Mouse (Mus musculus): Measurements from ENCODE around the gene Wwp2. TPM values are rescaled to one million over a fixed set of nuclear protein-coding genes. Genes with fewer than 3 reads are reported as not detected.

The Wwp2 gene
- total RNA-seq, 2 experiments from 2014 or later, result 18.3 to 22.0 TPM

GRCm38 (mm10) chr8:107593967-107594729, 158.0 kb downstream of the Wwp2 start:
- intact Hi-C loops (cut with DNase I), result no loop called here

GRCm38 (mm10) chr8:107594817-107595216, 158.7 kb downstream of the Wwp2 start:
- intact Hi-C loops (cut with DNase I), result no loop called here
- no peak for DNase-seq

More at GRCm38 (mm10) chr8:107593967-107594729, 158.0 kb downstream of the Wwp2 start:
- DNase-seq, result no peak

DNA sequence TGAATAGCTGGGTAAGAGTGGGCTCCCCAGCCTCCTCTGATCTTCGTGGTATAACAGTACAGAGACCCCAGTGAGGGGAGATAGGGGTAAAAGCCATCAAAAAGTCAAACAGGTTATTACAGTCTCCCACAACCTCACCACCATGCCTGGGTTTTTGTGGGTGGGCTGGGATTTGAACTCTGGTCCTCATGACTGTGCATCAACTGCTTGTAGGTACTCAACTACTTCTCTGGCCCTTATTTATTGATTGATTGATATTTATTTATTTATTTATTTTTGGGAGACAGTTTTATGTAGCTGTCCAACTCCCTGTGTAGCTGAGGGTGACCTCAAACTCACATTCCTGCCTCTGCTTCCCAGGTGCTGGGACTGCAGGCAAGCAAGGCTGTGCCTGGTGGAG, 161.6 kb downstream of the Wwp2 start:
- DNase-seq, result no peak
- intact Hi-C loops (cut with DNase I), result no loop called here

DNA sequence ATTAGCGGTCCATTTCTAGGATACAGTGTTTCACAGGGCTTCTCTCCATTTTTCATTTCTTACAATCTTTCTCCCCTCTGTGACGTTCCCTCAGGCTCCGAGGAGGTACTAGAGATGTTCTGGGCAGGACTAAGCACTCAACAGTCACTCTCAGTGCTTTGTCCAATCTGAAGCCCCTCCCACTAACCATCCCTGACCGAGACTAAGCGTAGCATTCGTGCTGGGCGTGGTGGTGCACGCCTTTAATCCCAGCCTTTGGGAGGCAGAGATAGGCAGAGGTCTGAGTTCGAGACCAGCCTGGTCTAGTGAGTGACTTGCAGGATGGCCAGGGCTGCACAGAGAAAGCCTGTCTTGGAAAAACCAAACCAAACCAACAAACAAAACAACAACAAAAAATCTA, 163.5 kb downstream of the Wwp2 start:
- intact Hi-C loops (cut with DNase I), result loop anchor here (5.0 kb wide), 3 partner anchors 88 to 1938 kb away; no protein-coding TSS in a partner anchor

GRCm38 (mm10) chr8:107603026-107603425, 166.9 kb downstream of the Wwp2 start:
- intact Hi-C loops (cut with DNase I), result loop anchor here (5.0 kb wide), 3 partner anchors 84 to 1934 kb away; no protein-coding TSS in a partner anchor
- peak; percentile 59 to 79 for DNase-seq

More for the DNA sequence above, 163.5 kb downstream of the Wwp2 start:
- no peak for DNase-seq

Small RNA genes within 50 kb of the gene (microRNA-seq; reads per million reads assigned to microRNA genes)
- gene Mir140, result 975 to 8,581 reads per million in 2 experiments

Other genes with a start within 250 kb of the Wwp2 start
- gene Nfat5, start 142.9 kb upstream of the Wwp2 start, total RNA-seq (2021), result 10 to 100 TPM; 36.5 to 36.6 TPM
- 10 to 100 TPM; 13.6 to 17.3 TPM for gene Nqo1, start 33.2 kb upstream of the Wwp2 start, total RNA-seq (2021)
- 10 to 100 TPM; 20.4 to 25.2 TPM for gene Nob1, start 11.3 kb upstream of the Wwp2 start, total RNA-seq (2021)
- 10 to 100 TPM; 82.7 to 91.6 TPM for gene Psmd7, start 152.1 kb downstream of the Wwp2 start, total RNA-seq (2021)

Data from heart, postnatal 14 days (tissue).